Mouse (Mus musculus) forebrain, embryonic 12.5 days (tissue): ENCODE data around the gene Psrc1. TPM values are rescaled to one million over a fixed set of nuclear protein-coding genes. Genes with fewer than 3 reads are reported as not detected.

Experiments used
- ATAC-seq: fragments of 200-750 bp; cut with Nextera tagmentation; 2 replicates; pipeline ENCODE4 v1.8.0; 2017; ENCODE audit warnings: moderate TSS enrichment; ENCODE audit not compliant: low FRiP score
- H3K27ac ChIP-seq: fragments of 300-500 bp; sonication (generic); 2 replicates; pipeline ENCODE4 v1.5.1; 2016; ENCODE audit warnings: mild to moderate bottlenecking
- H3K27me3 ChIP-seq: fragments of 300-500 bp; sonication (generic); 2 replicates; pipeline ENCODE4 v1.6.1; 2016; ENCODE audit warnings: mild to moderate bottlenecking
- H3K36me3 ChIP-seq: fragments of 300-500 bp; sonication (generic); replicated peaks from 2 replicates; pipeline ENCODE4 v1.6.1; 2016; ENCODE audit warnings: mild to moderate bottlenecking
- H3K4me1 ChIP-seq: fragments of 300-500 bp; sonication (generic); 2 replicates; pipeline ENCODE4 v1.6.1; 2016
- H3K4me2 ChIP-seq: fragments of 300-500 bp; sonication (generic); 2 replicates; pipeline ENCODE4 v1.6.1; 2016; ENCODE audit warnings: mild to moderate bottlenecking, moderate library complexity
- H3K4me3 ChIP-seq: fragments of 300-500 bp; sonication (generic); replicated peaks from 2 replicates; pipeline ENCODE4 v1.5.1; 2016; ENCODE audit warnings: mild to moderate bottlenecking
- H3K9ac ChIP-seq: fragments of 300-500 bp; sonication (generic); 2 replicates; pipeline ENCODE4 v1.6.1; 2016; ENCODE audit warnings: mild to moderate bottlenecking
- H3K9me3 ChIP-seq: fragments of 300-500 bp; sonication (generic); 2 replicates; pipeline ENCODE4 v1.6.1; 2016
- WGBS: fragments of 180-500 bp; shearing (Covaris S2); methylation state at CpG from one replicate; pipeline ENCODE4 v1.1.7; 2016; 5-methylcytosine and 5-hydroxymethylcytosine counted together
- polyA plus RNA-seq: library from polyadenylated mRNA; unstranded; fragments of >200 nt; fragmentation: Nextera tagmentation; extraction: Ambion mirVana; gene quantifications from 2 replicates; pipeline ENCODE4 v1.2.1, GENCODE M21; 2016

Psrc1 gene
- polyA plus RNA-seq, 1 experiment from 2014 or later = 83.1 TPM

DNA sequence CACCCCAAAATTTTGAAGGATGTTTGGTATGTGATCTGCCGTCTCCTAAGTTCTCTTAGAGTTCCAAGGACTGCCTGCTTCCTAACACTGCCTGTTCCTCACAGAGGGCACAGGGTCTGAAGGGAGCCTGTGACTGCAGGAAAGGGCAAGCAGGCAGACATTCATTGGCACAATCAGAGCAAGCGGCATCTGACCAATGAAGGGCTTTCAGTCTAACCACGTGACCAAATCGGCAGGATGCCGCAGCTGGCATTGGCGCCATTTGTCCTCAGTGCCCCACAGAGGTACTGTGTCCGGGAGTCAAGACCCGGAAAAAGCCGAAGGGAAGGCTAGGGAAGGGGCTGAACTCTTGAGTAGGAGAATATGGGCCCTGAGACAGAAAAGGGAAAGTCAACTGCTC is 16.5 kb upstream of the Psrc1 start:
- H3K27ac ChIP-seq = no peak overlapping the region
- H3K4me3 ChIP-seq = no peak overlapping the region
- no peaks in the 10 kb centered on the region for H3K9me3 ChIP-seq
- peaks cover 10% of the 10 kb centered on the region for H3K4me1 ChIP-seq
- H3K27me3 ChIP-seq = no peaks in the 10 kb centered on the region
- no peaks in the 10 kb centered on the region for H3K36me3 ChIP-seq
- peak overlapping the region; percentile 30; the same call in 1 of the 2 replicates for H3K4me2 ChIP-seq
- peak; percentile 28; the same call in 1 of the 2 replicates for ATAC-seq
- 53% methylated on average over 9 of the region's 9 CpGs for WGBS
- H3K9ac ChIP-seq = no peak overlapping the region

DNA sequence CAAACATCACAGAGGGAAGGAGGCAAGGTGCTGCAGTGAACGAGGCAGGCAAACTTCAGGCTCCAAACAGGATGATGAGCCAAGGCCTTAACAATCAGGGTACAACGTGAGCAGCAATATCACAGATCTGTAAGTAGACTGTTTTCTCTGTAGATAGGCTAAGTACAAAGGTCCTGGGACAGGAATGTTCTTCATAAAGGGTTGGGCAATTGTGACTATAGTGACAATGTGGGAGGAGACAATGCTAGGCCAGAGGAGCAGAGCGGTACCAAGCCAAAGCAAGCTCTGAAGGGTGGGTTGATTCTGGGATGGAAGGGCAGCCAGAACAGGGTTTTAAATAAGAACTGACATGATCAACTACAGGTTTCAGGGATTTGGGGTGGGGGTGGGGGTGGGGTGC is 15.8 kb upstream of the Psrc1 start:
- Histone ChIP-seq H3K4me3 (no peak overlapping the region), H3K9me3 (no peaks in the 10 kb centered on the region), H3K27me3 (no peaks in the 10 kb centered on the region), H3K4me1 (peaks cover 10% of the 10 kb centered on the region), H3K4me2 (no peak overlapping the region), H3K9ac (no peak overlapping the region), H3K36me3 (no peaks in the 10 kb centered on the region), H3K27ac (no peak overlapping the region)
- 86% methylated on average over 3 of the region's 3 CpGs for WGBS
- ATAC-seq = no peak

- Histone ChIP-seq H3K27me3 (no peaks in the 10 kb centered on the region), H3K4me1 (peaks cover 10% of the 10 kb centered on the region), H3K9ac (no peak overlapping the region), H3K36me3 (no peaks in the 10 kb centered on the region), H3K4me3 (no peak overlapping the region), H3K27ac (no peak overlapping the region), H3K4me2 (no peak overlapping the region), H3K9me3 (no peaks in the 10 kb centered on the region)
- WGBS = 78% methylated on average over 5 of the region's 5 CpGs
- no peak for ATAC-seq
Measured at GRCm38 (mm10) chr3:108368721-108369120, 14.9 kb upstream of the Psrc1 start.

GRCm38 (mm10) chr3:108372274-108372673 is 11.4 kb upstream of the Psrc1 start:
- no peak overlapping the region for H3K4me2 ChIP-seq
- no peak overlapping the region for H3K4me3 ChIP-seq
- no peaks in the 10 kb centered on the region for H3K36me3 ChIP-seq
- no peaks in the 10 kb centered on the region for H3K27me3 ChIP-seq
- ATAC-seq = no peak
- WGBS = 68% methylated on average over 3 of the region's 3 CpGs
- no peak overlapping the region for H3K9ac ChIP-seq
- H3K27ac ChIP-seq = no peak overlapping the region
- no peaks in the 10 kb centered on the region for H3K4me1 ChIP-seq
- H3K9me3 ChIP-seq = no peaks in the 10 kb centered on the region

DNA sequence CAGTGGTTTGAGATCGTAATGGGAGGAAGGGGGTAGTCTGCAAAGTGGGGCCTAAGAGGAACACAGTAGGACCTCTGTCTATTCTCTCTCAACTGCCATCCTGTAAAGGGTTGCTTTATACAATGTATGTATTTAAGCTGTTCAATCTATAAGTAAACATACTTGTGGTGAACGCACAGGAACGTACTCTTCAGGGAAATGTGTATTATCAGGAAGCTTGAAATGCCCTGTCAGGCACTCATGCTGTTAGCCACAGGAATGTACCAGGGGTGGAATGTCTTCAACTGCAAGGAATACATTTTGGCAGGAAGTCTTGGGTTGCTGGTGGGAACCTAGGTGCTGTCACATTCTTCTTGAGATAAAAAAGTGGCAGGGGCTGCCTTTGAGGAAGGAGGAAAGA is 10.9 kb upstream of the Psrc1 start:
- no peaks in the 10 kb centered on the region for H3K4me1 ChIP-seq
- WGBS = 83% methylated on average over 3 of the region's 3 CpGs
- ATAC-seq = no peak

GRCm38 (mm10) chr3:108378875-108379663 is 4.6 kb upstream of the Psrc1 start:
- Histone ChIP-seq H3K9ac (no peak overlapping the region), H3K4me1 (peaks cover 22% of the 10 kb centered on the region), H3K27ac (no peak overlapping the region), H3K4me2 (no peak overlapping the region), H3K27me3 (no peaks in the 10 kb centered on the region), H3K9me3 (no peaks in the 10 kb centered on the region), H3K36me3 (no peaks in the 10 kb centered on the region), H3K4me3 (no peak overlapping the region)
- no peak for ATAC-seq
- 71% methylated on average over 7 of the region's 7 CpGs for whole genome bisulfite sequencing

More for the DNA sequence above, 10.9 kb upstream of the Psrc1 start:
- Histone ChIP-seq H3K36me3 (no peaks in the 10 kb centered on the region), H3K27ac (no peak overlapping the region), H3K27me3 (no peaks in the 10 kb centered on the region), H3K9ac (no peak overlapping the region), H3K9me3 (no peaks in the 10 kb centered on the region), H3K4me2 (no peak overlapping the region), H3K4me3 (no peak overlapping the region)

DNA sequence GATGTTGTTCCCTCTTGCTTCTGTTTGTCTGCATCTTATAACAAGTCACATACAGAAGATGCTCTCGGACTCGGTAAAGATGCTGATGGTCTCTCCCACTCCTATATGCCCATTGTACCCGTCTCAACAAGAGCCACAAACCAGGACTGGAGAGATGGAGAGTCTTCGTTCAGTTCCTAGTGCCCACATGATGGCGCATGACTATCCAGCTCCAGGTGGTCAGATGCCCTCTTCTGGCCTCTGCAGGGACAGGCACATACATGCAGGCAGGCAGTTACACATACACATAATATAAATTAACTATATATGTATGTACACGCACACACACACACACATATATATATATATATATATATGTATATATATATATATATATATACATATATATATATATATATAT is 2.9 kb upstream of the Psrc1 start:
- H3K36me3 ChIP-seq = 0 out of 2 replicates have a peak, but pooled peaks cover 4% of the 10 kb centered on the region
- no peaks in the 10 kb centered on the region for H3K9me3 ChIP-seq
- H3K27me3 ChIP-seq = no peaks in the 10 kb centered on the region
- 74% methylated on average over 6 of the region's 6 CpGs for WGBS
- ATAC-seq = no peak
- no peak overlapping the region for H3K4me3 ChIP-seq
- no peak overlapping the region for H3K9ac ChIP-seq
- peaks cover 38% of the 10 kb centered on the region for H3K4me1 ChIP-seq
- no peak overlapping the region for H3K27ac ChIP-seq
- H3K4me2 ChIP-seq = no peak overlapping the region

DNA sequence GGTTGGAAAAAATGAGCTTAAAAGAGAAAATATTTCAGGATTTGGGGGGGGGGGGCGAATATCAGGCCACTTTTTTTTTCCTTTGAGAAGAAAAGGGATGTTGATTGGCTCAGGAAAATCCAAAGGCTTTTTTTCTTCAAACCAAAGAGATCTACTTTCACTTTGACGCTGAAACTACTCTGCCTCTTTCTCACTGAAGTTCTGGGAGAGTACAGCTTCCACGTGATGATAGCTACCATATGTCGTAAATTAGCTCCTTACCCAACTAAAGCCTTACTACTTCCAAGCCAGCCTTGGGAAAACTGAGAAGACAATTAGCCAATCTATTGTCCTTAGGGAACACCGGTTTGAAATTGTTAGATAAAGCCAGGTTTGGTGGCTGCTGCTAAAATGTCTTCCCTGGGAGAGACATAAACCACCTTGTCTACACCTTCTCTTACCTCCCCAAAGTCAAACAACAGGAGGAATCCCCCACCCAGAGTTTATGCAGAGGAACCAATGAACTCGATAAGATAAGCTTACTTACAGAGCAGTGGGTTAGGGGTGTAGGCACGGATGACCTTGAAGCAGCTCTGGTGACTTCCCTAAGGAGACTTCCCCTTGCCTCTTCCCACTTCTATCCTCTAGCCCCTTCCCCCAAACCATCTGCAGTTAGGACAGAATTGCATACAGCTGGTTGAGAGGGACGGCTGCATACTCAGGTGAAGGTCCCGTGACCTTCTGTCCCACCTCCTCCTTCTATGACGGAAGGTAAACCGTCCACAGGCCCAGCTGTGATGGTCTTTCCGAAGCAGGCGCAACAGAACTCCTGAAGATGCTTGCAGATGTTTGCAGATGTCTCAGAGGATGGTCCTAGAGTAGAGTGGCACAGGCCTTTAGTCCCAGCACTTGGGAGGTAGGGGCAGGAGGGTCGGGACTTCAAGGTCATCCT is 1.4 kb upstream of the Psrc1 start:
- Histone ChIP-seq H3K27me3 (no peaks in the 10 kb centered on the region), H3K4me1 (peaks cover 39% of the 10 kb centered on the region), H3K4me2 (peak overlapping the region; percentile 71), H3K9me3 (no peaks in the 10 kb centered on the region), H3K4me3 (peak overlapping the region; percentile 50; the same call in 1 of the 2 replicates), H3K9ac (no peak overlapping the region), H3K27ac (no peak overlapping the region), H3K36me3 (peaks cover 16% of the 10 kb centered on the region)
- WGBS = 76% methylated on average over 14 of the region's 14 CpGs
- no peak for ATAC-seq

DNA sequence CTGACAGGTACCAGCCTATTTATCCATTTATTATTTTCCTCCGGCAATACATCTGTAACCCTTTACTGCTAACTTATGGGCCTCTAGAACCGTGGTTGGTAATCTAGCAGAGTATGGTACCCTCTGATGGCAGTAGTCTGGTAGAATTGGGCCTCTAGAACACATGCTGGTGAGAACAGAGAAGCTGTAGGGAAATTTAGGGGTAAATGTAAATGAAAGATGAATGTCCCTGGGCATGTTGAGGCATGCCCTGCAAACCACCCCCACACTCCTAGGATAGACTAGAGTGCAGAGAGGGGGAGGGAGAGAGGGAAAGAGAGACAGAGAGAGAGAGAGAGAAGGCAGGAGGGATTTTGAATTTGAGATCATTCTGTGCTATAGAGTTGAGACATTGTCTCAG is 786 bp downstream of the Psrc1 start:
- 50% methylated on average over 2 of the region's 2 CpGs for WGBS
- ATAC-seq = no peak
- H3K4me1 ChIP-seq = peaks cover 42% of the 10 kb centered on the region
- H3K4me2 ChIP-seq = peak overlapping the region; percentile 71
- H3K27me3 ChIP-seq = no peaks in the 10 kb centered on the region
- peaks cover 20% of the 10 kb centered on the region for H3K36me3 ChIP-seq
- no peak overlapping the region for H3K27ac ChIP-seq
- peak overlapping the region; percentile 50 for H3K4me3 ChIP-seq
- no peaks in the 10 kb centered on the region for H3K9me3 ChIP-seq
- H3K9ac ChIP-seq = peak overlapping the region; percentile 64

DNA sequence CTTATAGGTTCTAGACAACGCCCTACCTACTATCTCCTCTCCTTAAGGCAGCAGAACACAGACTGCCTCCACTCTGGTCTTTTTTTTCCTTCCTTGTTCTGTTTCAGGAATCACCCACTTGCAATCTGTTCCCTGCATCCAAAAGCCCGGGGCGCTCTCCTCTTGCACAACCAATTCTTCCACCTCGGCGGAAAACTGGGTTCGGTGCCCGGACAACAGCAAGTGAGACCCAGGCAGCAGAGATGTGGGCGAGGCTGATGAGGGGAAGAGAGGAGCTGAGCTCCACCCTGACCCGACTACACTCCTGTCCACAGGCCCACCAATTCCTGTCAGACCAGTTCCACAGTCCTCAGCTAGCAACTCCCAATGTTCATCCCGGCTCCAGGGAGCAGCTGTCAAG is 2.5 kb downstream of the Psrc1 start:
- WGBS = 91% methylated on average over 10 of the region's 10 CpGs
- H3K27ac ChIP-seq = no peak overlapping the region
- H3K36me3 ChIP-seq = peaks cover 20% of the 10 kb centered on the region
- no peak overlapping the region for H3K4me3 ChIP-seq
- no peak overlapping the region for H3K4me2 ChIP-seq
- no peak overlapping the region for H3K9ac ChIP-seq
- no peaks in the 10 kb centered on the region for H3K27me3 ChIP-seq
- ATAC-seq = no peak
- H3K9me3 ChIP-seq = no peaks in the 10 kb centered on the region
- H3K4me1 ChIP-seq = peaks cover 41% of the 10 kb centered on the region

DNA sequence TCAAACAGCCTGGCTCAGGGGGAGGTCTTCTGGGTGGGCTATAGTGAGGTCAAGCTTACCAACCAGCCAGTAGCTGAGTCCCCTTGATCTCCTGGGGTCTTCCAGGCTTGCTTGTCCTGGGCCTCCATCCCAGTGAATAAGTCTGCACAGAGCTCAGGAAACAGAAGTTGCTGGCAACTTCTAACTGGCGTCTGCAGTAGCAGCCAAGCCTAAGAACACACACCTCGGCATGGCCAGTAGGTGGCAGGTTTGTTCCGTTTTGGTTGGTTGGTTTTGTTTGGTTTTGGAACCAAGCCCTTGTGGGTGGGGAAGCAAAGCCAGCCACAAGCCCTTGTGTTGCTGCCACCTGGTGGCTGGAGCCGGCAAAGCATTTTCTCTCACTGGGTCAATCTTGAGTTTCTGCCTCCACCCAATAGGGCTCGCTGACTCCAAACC is 5.5 kb downstream of the Psrc1 start:
- Histone ChIP-seq H3K27ac (peak overlapping the region; percentile 42; the same call in 1 of the 2 replicates), H3K4me1 (peaks cover 35% of the 10 kb centered on the region)

DNA sequence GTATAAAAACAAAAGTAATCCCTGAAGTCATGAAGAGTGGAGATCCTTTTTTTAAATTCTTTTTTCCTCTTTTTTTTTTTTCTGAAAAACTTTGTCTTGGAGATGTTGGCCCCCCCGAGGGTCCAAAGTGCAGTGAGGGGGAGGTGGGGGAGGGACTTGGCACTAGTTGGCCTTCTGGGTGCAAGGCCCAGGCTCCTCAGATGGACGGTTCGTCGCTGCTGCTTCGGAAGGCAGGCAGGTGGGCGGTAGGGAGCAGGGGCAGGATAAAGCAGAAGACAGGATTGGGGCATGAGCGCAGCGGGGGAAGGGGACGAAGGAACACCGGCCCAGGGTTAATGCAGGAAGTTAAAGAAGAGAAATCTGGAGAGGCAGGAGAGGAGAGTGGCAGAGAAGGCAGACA is 8.7 kb downstream of the Psrc1 start:
- Histone ChIP-seq H3K36me3 (peaks cover 61% of the 10 kb centered on the region), H3K27me3 (0 out of 2 replicates have a peak, but pooled peaks cover 2% of the 10 kb centered on the region), H3K4me2 (no peak overlapping the region), H3K27ac (0 out of 2 replicates have a peak overlapping the region, but pooled peaks have one; percentile 25), H3K4me3 (no peak overlapping the region), H3K9ac (peak overlapping the region; percentile 7; the same call in 1 of the 2 replicates), H3K4me1 (peaks cover 18% of the 10 kb centered on the region), H3K9me3 (no peaks in the 10 kb centered on the region)
- ATAC-seq = no peak
- WGBS = 16% methylated on average over 10 of the region's 10 CpGs

More for the DNA sequence above, 5.5 kb downstream of the Psrc1 start:
- Histone ChIP-seq H3K9ac (no peak overlapping the region), H3K4me3 (no peak overlapping the region), H3K9me3 (no peaks in the 10 kb centered on the region), H3K27me3 (0 out of 2 replicates have a peak, but pooled peaks cover 2% of the 10 kb centered on the region), H3K36me3 (peaks cover 47% of the 10 kb centered on the region), H3K4me2 (no peak overlapping the region)
- peak; percentile 76 for ATAC-seq
- under 1% methylated on average over 5 of the region's 5 CpGs for WGBS
